Mouse (Mus musculus) frontal cortex, postnatal 14 days (tissue): ENCODE data around the gene Trim26.
A peak's percentile ranks its signal among the peaks of the same experiment; 100 is the strongest.
"Not testable (repeated sequence)": the region's sequence is repeated elsewhere in the genome, so short reads cannot be mapped to it uniquely, and the experiment has no call there.

ENCODE experiments used
- DNase-seq, 2 experiments: peaks; one replicate each; pipeline ENCODE4 v3.0.0; 2022; ENCODE audit warnings: low spot score in 2 of 2

Gene Trim26

GRCm38 (mm10) chr17:36836874-36837647 is at the start of gene Trim26:
Gene Trim26 (plus strand): TSS chr17:36837134.
- peak; percentile 95 for DNase-seq

- DNase-seq = no peak
Measured at GRCm38 (mm10) chr17:36788351-36788750, 48.6 kb upstream of the Trim26 start.

- DNase-seq = peak; percentile 70
Measured at GRCm38 (mm10) chr17:36788801-36789200, 48.1 kb upstream of the Trim26 start.

GRCm38 (mm10) chr17:36799493-36799892 is 37.4 kb upstream of the Trim26 start:
- no peak for DNase-seq

- DNase-seq = not testable (repeated sequence)
Measured at GRCm38 (mm10) chr17:36799921-36800462, 36.9 kb upstream of the Trim26 start.

- no peak for DNase-seq
Measured at GRCm38 (mm10) chr17:36811871-36812270, 25.1 kb upstream of the Trim26 start, which contains the start of gene H2-M10.6. Gene H2-M10.6 (plus strand): TSS chr17:36812171.

- peak in 1 of 2 experiments; percentile 28 for DNase-seq
Measured at GRCm38 (mm10) chr17:36824005-36824404, 12.9 kb upstream of the Trim26 start.

- DNase-seq = no peak
Measured at GRCm38 (mm10) chr17:36825525-36825924, 11.4 kb upstream of the Trim26 start.

- DNase-seq = peak; percentile 78 to 81
Measured at GRCm38 (mm10) chr17:36826002-36826401, 10.9 kb upstream of the Trim26 start.

- DNase-seq = no peak
Measured at GRCm38 (mm10) chr17:36828488-36828887, 8.4 kb upstream of the Trim26 start.

- DNase-seq = no peak
Measured at GRCm38 (mm10) chr17:36830470-36830869, 6.5 kb upstream of the Trim26 start.

- no peak for DNase-seq
Measured at GRCm38 (mm10) chr17:36832694-36833093, 4.2 kb upstream of the Trim26 start.

GRCm38 (mm10) chr17:36835591-36836426 is 1.1 kb upstream of the Trim26 start:
- DNase-seq = peak; percentile 45 to 49

- DNase-seq = no peak
Measured at GRCm38 (mm10) chr17:36836427-36836812, 514 bp upstream of the Trim26 start.

GRCm38 (mm10) chr17:36839001-36839400 is 2.1 kb downstream of the Trim26 start:
- no peak for DNase-seq

- no peak for DNase-seq
Measured at GRCm38 (mm10) chr17:36839931-36840330, 3.0 kb downstream of the Trim26 start.

- DNase-seq = no peak
Measured at GRCm38 (mm10) chr17:36840961-36841445, 4.1 kb downstream of the Trim26 start.

- DNase-seq = no peak
Measured at GRCm38 (mm10) chr17:36843696-36844095, 6.8 kb downstream of the Trim26 start.

GRCm38 (mm10) chr17:36844286-36844719 is 7.4 kb downstream of the Trim26 start:
- no peak for DNase-seq

- no peak for DNase-seq
Measured at GRCm38 (mm10) chr17:36844725-36845124, 7.8 kb downstream of the Trim26 start.

GRCm38 (mm10) chr17:36848911-36849310 is 12.0 kb downstream of the Trim26 start:
- no peak for DNase-seq

GRCm38 (mm10) chr17:36849992-36850391 is 13.1 kb downstream of the Trim26 start:
- DNase-seq = no peak
